Mouse (Mus musculus): ENCODE measurements around the gene Opcml. TPM values are rescaled to one million over a fixed set of nuclear protein-coding genes. Genes with fewer than 3 reads are reported as not detected.

Gene Opcml
- polyA plus RNA-seq, 1 experiment = not detected

- no peak overlapping the region for H3K4me3 ChIP-seq (ENCODE audit: insufficient read depth, low read length)
- TF ChIP-seq CTCF (IDR thresholded peaks at IDR 0.05; ENCODE audit: low read depth, low read length) = no peak
- no peak for TF ChIP-seq POLR2A (IDR thresholded peaks at IDR 0.05; ENCODE audit: borderline replicate concordance, low read depth, low read length)
- no peaks in the 10 kb centered on the region for H3K4me1 ChIP-seq (ENCODE audit: control insufficient read depth, insufficient read depth, low read length)
- H3K27ac ChIP-seq (ENCODE audit: insufficient read depth, low read depth, low read length) = no peak overlapping the region
These were observed 258.6 kb downstream of the Opcml start for GRCm38 (mm10) chr9:28049157-28049556.

GRCm38 (mm10) chr9:28057171-28057845 lies 266.7 kb downstream of the Opcml start:
- no peak for TF ChIP-seq CTCF (IDR thresholded peaks at IDR 0.05; ENCODE audit: low read depth, low read length)
- TF ChIP-seq POLR2A (IDR thresholded peaks at IDR 0.05; ENCODE audit: borderline replicate concordance, low read depth, low read length) = no peak
- H3K4me3 ChIP-seq (ENCODE audit: insufficient read depth, low read length) = no peak overlapping the region
- H3K27ac ChIP-seq (ENCODE audit: insufficient read depth, low read depth, low read length) = no peak overlapping the region
- no peaks in the 10 kb centered on the region for H3K4me1 ChIP-seq (ENCODE audit: control insufficient read depth, insufficient read depth, low read length)

- no peak for TF ChIP-seq POLR2A (IDR thresholded peaks at IDR 0.05; ENCODE audit: borderline replicate concordance, low read depth, low read length)
- TF ChIP-seq CTCF (IDR thresholded peaks at IDR 0.05; ENCODE audit: low read depth, low read length) = no peak
- no peak overlapping the region for H3K27ac ChIP-seq (ENCODE audit: insufficient read depth, low read depth, low read length)
- H3K4me3 ChIP-seq (ENCODE audit: insufficient read depth, low read length) = no peak overlapping the region
- H3K4me1 ChIP-seq (ENCODE audit: control insufficient read depth, insufficient read depth, low read length) = no peaks in the 10 kb centered on the region
These were observed 274.6 kb downstream of the Opcml start for GRCm38 (mm10) chr9:28065126-28065525.

- H3K27ac ChIP-seq (ENCODE audit: insufficient read depth, low read depth, low read length) = no peak overlapping the region
These were observed 290.1 kb downstream of the Opcml start for GRCm38 (mm10) chr9:28080694-28081093.

GRCm38 (mm10) chr9:28083754-28084153 lies 293.2 kb downstream of the Opcml start:
- H3K4me1 ChIP-seq (ENCODE audit: control insufficient read depth, insufficient read depth, low read length) = no peaks in the 10 kb centered on the region
- no peak overlapping the region for H3K4me3 ChIP-seq (ENCODE audit: insufficient read depth, low read length)
- no peak overlapping the region for H3K27ac ChIP-seq (ENCODE audit: insufficient read depth, low read depth, low read length)
- no peak for TF ChIP-seq POLR2A (IDR thresholded peaks at IDR 0.05; ENCODE audit: borderline replicate concordance, low read depth, low read length)
- TF ChIP-seq CTCF (IDR thresholded peaks at IDR 0.05; ENCODE audit: low read depth, low read length) = no peak

More at GRCm38 (mm10) chr9:28080694-28081093, 290.1 kb downstream of the Opcml start:
- Histone ChIP-seq H3K4me1 (ENCODE audit: control insufficient read depth, insufficient read depth, low read length) (no peaks in the 10 kb centered on the region), H3K4me3 (ENCODE audit: insufficient read depth, low read length) (no peak overlapping the region)
- no peak for TF ChIP-seq POLR2A (IDR thresholded peaks at IDR 0.05; ENCODE audit: borderline replicate concordance, low read depth, low read length)
- TF ChIP-seq CTCF (IDR thresholded peaks at IDR 0.05; ENCODE audit: low read depth, low read length) = no peak

GRCm38 (mm10) chr9:28084273-28084726 lies 293.7 kb downstream of the Opcml start:
- Histone ChIP-seq H3K27ac (ENCODE audit: insufficient read depth, low read depth, low read length) (no peak overlapping the region), H3K4me3 (ENCODE audit: insufficient read depth, low read length) (no peak overlapping the region), H3K4me1 (ENCODE audit: control insufficient read depth, insufficient read depth, low read length) (no peaks in the 10 kb centered on the region)
- TF ChIP-seq CTCF (IDR thresholded peaks at IDR 0.05; ENCODE audit: low read depth, low read length) = no peak
- no peak for TF ChIP-seq POLR2A (IDR thresholded peaks at IDR 0.05; ENCODE audit: borderline replicate concordance, low read depth, low read length)

- H3K27ac ChIP-seq (ENCODE audit: insufficient read depth, low read depth, low read length) = no peak overlapping the region
- TF ChIP-seq CTCF (IDR thresholded peaks at IDR 0.05; ENCODE audit: low read depth, low read length) (no peak), POLR2A (IDR thresholded peaks at IDR 0.05; ENCODE audit: borderline replicate concordance, low read depth, low read length) (no peak)
- no peaks in the 10 kb centered on the region for H3K4me1 ChIP-seq (ENCODE audit: control insufficient read depth, insufficient read depth, low read length)
- no peak overlapping the region for H3K4me3 ChIP-seq (ENCODE audit: insufficient read depth, low read length)
These were observed 300.8 kb downstream of the Opcml start for GRCm38 (mm10) chr9:28091395-28091794.

GRCm38 (mm10) chr9:28094722-28095121 lies 304.1 kb downstream of the Opcml start:
- no peak for TF ChIP-seq CTCF (IDR thresholded peaks at IDR 0.05; ENCODE audit: low read depth, low read length)
- no peak for TF ChIP-seq POLR2A (IDR thresholded peaks at IDR 0.05; ENCODE audit: borderline replicate concordance, low read depth, low read length)
- Histone ChIP-seq H3K4me3 (ENCODE audit: insufficient read depth, low read length) (no peak overlapping the region), H3K27ac (ENCODE audit: insufficient read depth, low read depth, low read length) (no peak overlapping the region), H3K4me1 (ENCODE audit: control insufficient read depth, insufficient read depth, low read length) (no peaks in the 10 kb centered on the region)

GRCm38 (mm10) chr9:28096204-28096603 lies 305.6 kb downstream of the Opcml start:
- Histone ChIP-seq H3K4me1 (ENCODE audit: control insufficient read depth, insufficient read depth, low read length) (no peaks in the 10 kb centered on the region), H3K27ac (ENCODE audit: insufficient read depth, low read depth, low read length) (no peak overlapping the region), H3K4me3 (ENCODE audit: insufficient read depth, low read length) (no peak overlapping the region)
- no peak for TF ChIP-seq POLR2A (IDR thresholded peaks at IDR 0.05; ENCODE audit: borderline replicate concordance, low read depth, low read length)
- TF ChIP-seq CTCF (IDR thresholded peaks at IDR 0.05; ENCODE audit: low read depth, low read length) = no peak

- Histone ChIP-seq H3K27ac (ENCODE audit: insufficient read depth, low read depth, low read length) (no peak overlapping the region), H3K4me1 (ENCODE audit: control insufficient read depth, insufficient read depth, low read length) (no peaks in the 10 kb centered on the region), H3K4me3 (ENCODE audit: insufficient read depth, low read length) (no peak overlapping the region)
- TF ChIP-seq CTCF (IDR thresholded peaks at IDR 0.05; ENCODE audit: low read depth, low read length) = no peak
- no peak for TF ChIP-seq POLR2A (IDR thresholded peaks at IDR 0.05; ENCODE audit: borderline replicate concordance, low read depth, low read length)
These were observed 311.4 kb downstream of the Opcml start for GRCm38 (mm10) chr9:28101981-28102380.

Measured in bone marrow macrophage, adult 2 months (primary cell).